Mouse (Mus musculus): ENCODE data around the gene Erich4.
"Not testable (repeated sequence)": the region's sequence is repeated elsewhere in the genome, so short reads cannot be mapped to it uniquely, and the experiment has no call there.

GRCm38 (mm10) chr7:25576308-25576707, 39.4 kb downstream of the Erich4 start:
- not testable (repeated sequence) for TF ChIP-seq CTCF, EP300 (IDR thresholded peaks at IDR 0.05; ENCODE audit: low read depth)
